Mouse (Mus musculus) bone marrow macrophage, adult 2 months (primary cell): ENCODE data around the gene Prkca.

ENCODE experiments used
- CTCF ChIP-seq: IDR thresholded peaks from 2 replicates; pipeline ENCODE4 v1.5.1; 2012; ENCODE audit warnings: low read depth, mild to moderate bottlenecking, low read length, moderate library complexity
- POLR2A ChIP-seq: IDR thresholded peaks from 2 replicates; pipeline ENCODE4 v1.6.1; 2012; ENCODE audit warnings: mild to moderate bottlenecking, low read depth, low read length, borderline replicate concordance

- no peak for TF ChIP-seq POLR2A
- TF ChIP-seq CTCF = no peak
Observed at GRCm38 (mm10) chr11:108224233-108224973, 119.3 kb downstream of the Prkca start.
